Mouse (Mus musculus) stomach, postnatal 0 days (tissue): ENCODE data around the gene Fgf18. TPM values are rescaled to one million over a fixed set of nuclear protein-coding genes. Genes with fewer than 3 reads are reported as not detected.

Source experiments
- ATAC-seq: fragments of 200-750 bp; cut with Nextera tagmentation; 2 replicates; pipeline ENCODE4 v1.8.0; 2017; ENCODE audit not compliant: low FRiP score, low TSS enrichment
- DNase-seq: peaks from one replicate; pipeline ENCODE4 v3.0.0-alpha.2; 2016; ENCODE audit warnings: low spot score
- H3K27ac ChIP-seq: fragments of 300-500 bp; sonication (generic); replicated peaks from 2 replicates; pipeline ENCODE4 v1.5.1; 2014; ENCODE audit warnings: mild to moderate bottlenecking, control low read depth
- H3K27me3 ChIP-seq: fragments of 300-500 bp; sonication (generic); 2 replicates; pipeline ENCODE4 v1.6.1; 2014; ENCODE audit warnings: low read length; ENCODE audit not compliant: control insufficient read depth, insufficient read depth
- H3K36me3 ChIP-seq: fragments of 300-500 bp; sonication (generic); 2 replicates; pipeline ENCODE4 v1.6.1; 2014; ENCODE audit warnings: low read length, mixed read lengths; ENCODE audit not compliant: control insufficient read depth, insufficient read depth
- H3K4me1 ChIP-seq: fragments of 300-500 bp; sonication (generic); replicated peaks from 2 replicates; pipeline ENCODE4 v1.6.1; 2014; ENCODE audit warnings: antibody characterized with exemption; ENCODE audit not compliant: control insufficient read depth, insufficient read depth
- H3K4me2 ChIP-seq: fragments of 300-500 bp; sonication (generic); replicated peaks from 2 replicates; pipeline ENCODE4 v1.6.1; 2014; ENCODE audit warnings: low read depth, mild to moderate bottlenecking, control low read depth, moderate library complexity
- H3K4me3 ChIP-seq: fragments of 300-500 bp; sonication (generic); 2 replicates; pipeline ENCODE4 v1.5.1; 2014; ENCODE audit warnings: low read depth, low read length, control low read depth
- H3K9ac ChIP-seq: fragments of 300-500 bp; sonication (generic); 2 replicates; pipeline ENCODE4 v1.6.1; 2014; ENCODE audit warnings: mild to moderate bottlenecking, low read length, control low read depth, mixed read lengths
- H3K9me3 ChIP-seq: fragments of 300-500 bp; sonication (generic); 2 replicates; pipeline ENCODE4 v1.6.1; 2016; ENCODE audit warnings: low read length; ENCODE audit not compliant: control insufficient read depth
- CTCF ChIP-seq: IDR thresholded peaks from 2 replicates; pipeline ENCODE4 v1.5.1; 2016; ENCODE audit warnings: antibody characterized with exemption, low read depth, mild to moderate bottlenecking, moderate library complexity
- EP300 ChIP-seq: optimal IDR thresholded peaks from 2 replicates; pipeline ENCODE3; 2016; ENCODE audit warnings: antibody characterized with exemption
- WGBS: fragments of 180-500 bp; shearing (Covaris S2); extraction: QIAGEN DNeasy Blood & Tissue Kit; methylation state at CpG from one replicate; pipeline ENCODE4 v1.1.7; 2014; 5-methylcytosine and 5-hydroxymethylcytosine counted together
- polyA plus RNA-seq: library from polyadenylated mRNA; unstranded; fragments of >200 nt; fragmentation: Nextera tagmentation; extraction: Ambion mirVana; gene quantifications from 2 replicates; pipeline ENCODE4 v1.2.1, GENCODE M21; 2015

The Fgf18 gene
- polyA plus RNA-seq, 1 experiment from 2014 or later, result 2.3 TPM

DNA sequence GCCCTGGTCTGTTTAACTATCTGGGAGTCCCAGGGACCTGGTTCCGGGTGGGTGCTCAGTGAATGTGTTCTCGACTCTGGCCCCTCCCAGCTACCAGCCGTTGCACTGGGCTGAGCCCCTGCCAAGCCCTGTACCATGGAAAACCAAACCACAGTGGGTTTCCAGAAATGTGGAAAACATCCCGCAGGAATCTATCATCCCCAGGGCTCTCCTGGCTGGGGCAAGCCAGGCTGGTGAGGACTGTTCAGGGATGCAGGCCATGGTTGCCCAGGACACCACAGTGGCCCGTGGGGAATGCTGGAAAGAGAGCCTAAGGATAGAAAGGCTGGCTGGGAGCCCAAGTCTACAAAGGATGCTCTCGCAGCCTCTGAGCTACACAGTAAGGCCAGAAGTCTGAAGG lies 76.7 kb downstream of the Fgf18 start:
- Histone ChIP-seq H3K4me2 (no peak overlapping the region), H3K9ac (no peak overlapping the region), H3K27ac (no peak overlapping the region), H3K4me1 (no peaks in the 10 kb centered on the region), H3K36me3 (no peaks in the 10 kb centered on the region), H3K4me3 (no peak overlapping the region), H3K9me3 (no peaks in the 10 kb centered on the region), H3K27me3 (no peaks in the 10 kb centered on the region)
- TF ChIP-seq EP300, result no peak
- no peak for TF ChIP-seq CTCF
- WGBS, result 70% methylated on average over 6 of the region's 6 CpGs
- ATAC-seq (no peak), DNase-seq (no peak)

Other genes starting within 250 kb of the Fgf18 start
- 343 and 356 TPM in 2 replicates for gene Npm1, start 15.8 kb upstream of the Fgf18 start, polyA plus RNA-seq
- gene Tlx3, start 56.2 kb upstream of the Fgf18 start, polyA plus RNA-seq, result not detected in 2 replicates
- gene Gm12117, start 129.3 kb upstream of the Fgf18 start, polyA plus RNA-seq, result not detected in 2 replicates